Mouse (Mus musculus): ENCODE data around the gene Htr6. TPM values are rescaled to one million over a fixed set of nuclear protein-coding genes. Genes with fewer than 3 reads are reported as not detected.

Gene Htr6
- polyA plus RNA-seq, 1 experiment = 0.76 TPM

DNA sequence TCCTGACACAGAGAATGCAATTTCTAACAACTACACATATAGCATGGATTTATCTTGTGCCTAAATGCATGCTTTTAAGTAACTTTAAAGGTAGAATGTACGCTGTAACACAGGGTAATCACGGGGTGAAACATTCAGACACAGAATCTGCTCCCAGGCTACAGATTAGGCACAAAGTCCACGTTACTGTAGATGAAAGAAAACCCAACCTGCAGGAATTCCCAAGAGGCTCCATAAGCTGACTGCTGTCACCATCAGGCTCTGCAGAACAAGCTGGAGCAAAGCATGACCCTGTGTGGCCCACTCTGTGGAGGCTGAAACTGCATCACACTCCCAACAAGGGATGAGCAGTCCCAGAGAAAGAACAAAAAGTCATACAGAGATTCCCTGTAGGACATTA lies 37.1 kb upstream of the Htr6 start:
- 0 out of 2 replicates have a peak, but pooled peaks cover 1% of the 10 kb centered on the region for H3K36me3 ChIP-seq (ENCODE audit: control insufficient read depth, insufficient read depth, low read length)
- no peak overlapping the region for H3K4me3 ChIP-seq (ENCODE audit: low read depth, low read length)
- TF ChIP-seq CTCF (IDR thresholded peaks at IDR 0.05; ENCODE audit: extremely low read depth, insufficient read length, insufficient replicate concordance, low read depth, low read length) = no peak
- no peak for TF ChIP-seq POLR2A (IDR thresholded peaks at IDR 0.05; ENCODE audit: low read depth, low read length)
- WGBS = 19% methylated on average over 3 of the region's 3 CpGs
- no peak overlapping the region; the same call in 1 of the 2 replicates for H3K27ac ChIP-seq (ENCODE audit: insufficient read depth, low read depth, low read length)
- no peaks in the 10 kb centered on the region for H3K27me3 ChIP-seq (ENCODE audit: control insufficient read depth, insufficient read depth, low read length)
- H3K4me1 ChIP-seq (ENCODE audit: control insufficient read depth, insufficient read depth, insufficient read length, low read length) = peaks cover 28% of the 10 kb centered on the region

DNA sequence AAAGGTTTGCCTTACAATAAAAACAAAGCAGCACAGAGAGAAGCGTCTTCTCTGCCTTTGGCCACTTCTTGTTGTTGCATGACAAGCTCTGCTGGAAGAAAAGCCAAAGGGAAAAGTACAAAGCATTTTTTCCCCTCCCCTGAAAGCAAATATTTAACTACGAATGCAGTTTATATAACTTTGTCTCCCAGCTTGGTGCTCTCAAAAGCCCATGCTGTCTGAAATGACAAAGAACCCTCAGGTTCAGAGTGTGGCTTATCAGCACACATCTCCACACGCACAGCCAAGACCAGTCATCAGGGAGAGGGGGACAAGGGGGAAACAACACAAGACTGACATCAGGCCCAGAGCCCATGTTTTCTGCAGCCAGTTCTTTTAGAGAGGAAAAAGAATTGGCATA lies 36.1 kb upstream of the Htr6 start:
- no peak overlapping the region for H3K4me3 ChIP-seq (ENCODE audit: low read depth, low read length)
- peaks cover 24% of the 10 kb centered on the region for H3K4me1 ChIP-seq (ENCODE audit: control insufficient read depth, insufficient read depth, insufficient read length, low read length)
- 0 out of 2 replicates have a peak, but pooled peaks cover 1% of the 10 kb centered on the region for H3K36me3 ChIP-seq (ENCODE audit: control insufficient read depth, insufficient read depth, low read length)
- WGBS = 14% methylated on average over 3 of the region's 3 CpGs
- no peak for TF ChIP-seq POLR2A (IDR thresholded peaks at IDR 0.05; ENCODE audit: low read depth, low read length)
- TF ChIP-seq CTCF (IDR thresholded peaks at IDR 0.05; ENCODE audit: extremely low read depth, insufficient read length, insufficient replicate concordance, low read depth, low read length) = no peak
- H3K27me3 ChIP-seq (ENCODE audit: control insufficient read depth, insufficient read depth, low read length) = no peaks in the 10 kb centered on the region
- H3K27ac ChIP-seq (ENCODE audit: insufficient read depth, low read depth, low read length) = peak overlapping the region; percentile 65

DNA sequence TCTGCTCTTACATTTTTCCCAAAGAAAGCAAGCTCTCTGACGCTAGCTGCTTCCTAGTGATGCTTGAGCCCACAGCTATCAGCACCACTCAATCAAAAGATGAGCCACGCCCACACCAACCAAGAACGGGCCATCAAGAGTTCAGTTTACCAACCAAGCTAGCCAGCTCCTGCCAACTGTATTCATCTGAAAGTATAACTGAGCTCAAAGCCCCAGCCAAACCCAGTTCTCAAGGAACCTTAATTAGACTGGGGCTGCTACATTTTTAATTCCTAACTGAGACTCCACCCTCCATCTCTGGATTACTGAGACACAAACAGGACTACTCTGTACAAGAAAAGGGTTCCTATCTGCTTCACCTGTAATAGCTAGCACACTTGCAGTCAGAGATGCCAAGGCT lies 35.5 kb upstream of the Htr6 start:
- Histone ChIP-seq H3K4me3 (ENCODE audit: low read depth, low read length) (no peak overlapping the region), H3K36me3 (ENCODE audit: control insufficient read depth, insufficient read depth, low read length) (0 out of 2 replicates have a peak, but pooled peaks cover 3% of the 10 kb centered on the region), H3K27me3 (ENCODE audit: control insufficient read depth, insufficient read depth, low read length) (no peaks in the 10 kb centered on the region), H3K27ac (ENCODE audit: insufficient read depth, low read depth, low read length) (peak overlapping the region; percentile 65), H3K4me1 (ENCODE audit: control insufficient read depth, insufficient read depth, insufficient read length, low read length) (peaks cover 21% of the 10 kb centered on the region)
- no peak for TF ChIP-seq POLR2A (IDR thresholded peaks at IDR 0.05; ENCODE audit: low read depth, low read length)
- no peak for TF ChIP-seq CTCF (IDR thresholded peaks at IDR 0.05; ENCODE audit: extremely low read depth, insufficient read length, insufficient replicate concordance, low read depth, low read length)
- WGBS = 14% methylated on average over 3 of the region's 3 CpGs

DNA sequence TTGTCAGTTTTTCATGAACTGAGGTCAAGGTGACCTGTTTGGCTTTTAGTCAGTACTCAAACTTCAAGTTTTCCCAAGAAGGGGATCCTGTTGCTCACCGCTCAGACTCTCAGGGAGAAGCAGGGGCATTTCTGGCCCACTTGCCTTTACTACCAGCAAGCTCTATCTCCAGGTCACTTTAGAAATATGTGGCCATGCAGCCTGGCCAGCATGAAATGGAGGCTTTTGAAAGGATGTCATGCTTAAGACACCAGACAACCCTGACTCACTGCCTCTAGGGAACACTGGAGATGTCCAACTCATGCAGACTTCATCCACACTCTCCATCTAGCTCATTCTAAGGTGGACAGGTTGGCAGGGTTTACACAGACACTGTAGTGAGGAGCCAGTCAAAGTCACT lies 30.1 kb upstream of the Htr6 start:
- 97% methylated on average over 1 of the region's 1 CpGs for WGBS
- no peak overlapping the region for H3K4me3 ChIP-seq (ENCODE audit: low read depth, low read length)
- TF ChIP-seq CTCF (IDR thresholded peaks at IDR 0.05; ENCODE audit: extremely low read depth, insufficient read length, insufficient replicate concordance, low read depth, low read length) = no peak
- no peak for TF ChIP-seq POLR2A (IDR thresholded peaks at IDR 0.05; ENCODE audit: low read depth, low read length)
- H3K27ac ChIP-seq (ENCODE audit: insufficient read depth, low read depth, low read length) = no peak overlapping the region
- H3K4me1 ChIP-seq (ENCODE audit: control insufficient read depth, insufficient read depth, insufficient read length, low read length) = peaks cover 7% of the 10 kb centered on the region; the same call in 1 of the 2 replicates
- H3K27me3 ChIP-seq (ENCODE audit: control insufficient read depth, insufficient read depth, low read length) = no peaks in the 10 kb centered on the region
- peaks cover 25% of the 10 kb centered on the region for H3K36me3 ChIP-seq (ENCODE audit: control insufficient read depth, insufficient read depth, low read length)

DNA sequence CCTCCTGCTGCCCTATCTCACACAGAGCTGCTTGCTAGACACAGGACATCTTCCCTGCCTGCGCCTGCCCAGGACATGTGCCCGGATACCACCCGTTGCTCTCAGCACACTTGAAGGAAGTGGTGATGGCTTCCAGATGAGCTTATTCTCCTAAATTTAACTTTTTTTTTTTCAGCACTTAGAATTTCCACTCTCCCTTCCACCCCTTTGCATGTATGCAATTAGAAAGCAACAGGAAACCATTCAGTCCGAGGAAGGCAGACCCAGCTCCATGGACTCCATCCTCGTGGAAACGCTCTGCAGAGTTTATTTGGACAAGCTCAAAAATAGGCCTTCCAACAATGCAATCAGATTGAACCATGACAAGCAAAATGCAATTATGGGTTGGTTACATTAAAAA lies 26.2 kb upstream of the Htr6 start:
- WGBS = 79% methylated on average over 6 of the region's 6 CpGs
- peaks cover 24% of the 10 kb centered on the region for H3K36me3 ChIP-seq (ENCODE audit: control insufficient read depth, insufficient read depth, low read length)
- H3K27ac ChIP-seq (ENCODE audit: insufficient read depth, low read depth, low read length) = no peak overlapping the region
- H3K4me3 ChIP-seq (ENCODE audit: low read depth, low read length) = no peak overlapping the region
- TF ChIP-seq POLR2A (IDR thresholded peaks at IDR 0.05; ENCODE audit: low read depth, low read length) (no peak), CTCF (IDR thresholded peaks at IDR 0.05; ENCODE audit: extremely low read depth, insufficient read length, insufficient replicate concordance, low read depth, low read length) (no peak)
- H3K27me3 ChIP-seq (ENCODE audit: control insufficient read depth, insufficient read depth, low read length) = no peaks in the 10 kb centered on the region
- no peaks in the 10 kb centered on the region for H3K4me1 ChIP-seq (ENCODE audit: control insufficient read depth, insufficient read depth, insufficient read length, low read length)

DNA sequence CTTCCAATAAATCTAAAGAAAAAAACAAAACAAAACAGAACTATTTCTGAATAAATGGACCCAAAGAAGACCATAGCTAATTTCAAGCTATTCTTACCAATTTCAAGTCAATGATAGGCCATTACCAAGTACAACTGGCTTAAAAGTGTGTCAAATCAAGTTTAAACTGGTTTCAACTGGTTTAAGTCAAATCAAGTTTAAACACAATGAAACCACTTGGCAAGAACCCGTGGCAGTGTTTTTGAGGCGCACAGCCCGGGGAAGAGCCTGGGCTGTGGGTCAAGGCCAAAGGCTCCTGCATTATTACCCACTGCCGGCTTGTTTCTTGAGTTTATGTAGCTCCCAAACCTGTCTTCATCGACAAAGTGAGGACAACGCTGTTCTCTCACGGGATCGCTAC lies 25.0 kb upstream of the Htr6 start:
- no peak overlapping the region for H3K4me3 ChIP-seq (ENCODE audit: low read depth, low read length)
- 86% methylated on average over 8 of the region's 8 CpGs for WGBS
- no peak for TF ChIP-seq CTCF (IDR thresholded peaks at IDR 0.05; ENCODE audit: extremely low read depth, insufficient read length, insufficient replicate concordance, low read depth, low read length)
- TF ChIP-seq POLR2A (IDR thresholded peaks at IDR 0.05; ENCODE audit: low read depth, low read length) = no peak

DNA sequence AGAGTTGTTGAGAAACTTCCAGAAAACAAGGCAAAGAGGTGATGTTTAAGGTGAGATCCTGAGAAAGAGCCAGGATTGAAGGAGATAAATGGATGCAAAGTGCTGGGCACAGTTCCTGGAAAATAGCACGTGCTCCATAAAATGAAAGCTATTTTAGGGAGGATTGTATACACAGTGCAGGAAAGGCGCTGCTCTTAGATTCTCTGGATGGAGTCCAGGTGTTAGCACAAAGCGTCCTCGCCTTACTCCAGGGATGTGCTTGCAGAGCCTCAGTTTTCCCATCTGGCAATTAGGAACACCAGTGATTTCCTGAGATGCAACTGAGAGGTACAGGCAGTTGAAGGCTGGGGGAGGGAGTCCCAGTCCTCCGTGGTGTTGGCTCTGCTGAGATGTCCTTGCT lies 20.8 kb upstream of the Htr6 start:
- Histone ChIP-seq H3K27me3 (ENCODE audit: control insufficient read depth, insufficient read depth, low read length) (peaks cover 4% of the 10 kb centered on the region; the same call in 1 of the 2 replicates), H3K27ac (ENCODE audit: insufficient read depth, low read depth, low read length) (no peak overlapping the region), H3K4me3 (ENCODE audit: low read depth, low read length) (no peak overlapping the region), H3K36me3 (ENCODE audit: control insufficient read depth, insufficient read depth, low read length) (no peaks in the 10 kb centered on the region), H3K4me1 (ENCODE audit: control insufficient read depth, insufficient read depth, insufficient read length, low read length) (peaks cover 5% of the 10 kb centered on the region)
- TF ChIP-seq POLR2A (IDR thresholded peaks at IDR 0.05; ENCODE audit: low read depth, low read length) = no peak
- TF ChIP-seq CTCF (IDR thresholded peaks at IDR 0.05; ENCODE audit: extremely low read depth, insufficient read length, insufficient replicate concordance, low read depth, low read length) = no peak
- WGBS = 12% methylated on average over 5 of the region's 5 CpGs

More for the DNA sequence above, 25.0 kb upstream of the Htr6 start:
- Histone ChIP-seq H3K36me3 (ENCODE audit: control insufficient read depth, insufficient read depth, low read length) (peaks cover 22% of the 10 kb centered on the region), H3K27ac (ENCODE audit: insufficient read depth, low read depth, low read length) (no peak overlapping the region), H3K27me3 (ENCODE audit: control insufficient read depth, insufficient read depth, low read length) (no peaks in the 10 kb centered on the region), H3K4me1 (ENCODE audit: control insufficient read depth, insufficient read depth, insufficient read length, low read length) (peaks cover 1% of the 10 kb centered on the region)

Measured in small intestine, adult 2 months (tissue).